Mouse (Mus musculus) midbrain, embryonic 10.5 days (tissue): ENCODE data around the gene Dlg3. TPM values are rescaled to one million over a fixed set of nuclear protein-coding genes. Genes with fewer than 3 reads are reported as not detected.

Experiments
- DNase-seq: peaks from one replicate; pipeline ENCODE4 v3.0.0-alpha.2; 2017; ENCODE audit warnings: low spot score
- H3K27ac ChIP-seq: fragments of 300-500 bp; sonication (generic); replicated peaks from 2 replicates; pipeline ENCODE4 v1.5.1; 2016; ENCODE audit warnings: mild to moderate bottlenecking
- H3K27me3 ChIP-seq: fragments of 300-500 bp; sonication (generic); 2 replicates; pipeline ENCODE4 v1.6.1; 2016; ENCODE audit warnings: low read depth, mild to moderate bottlenecking; ENCODE audit not compliant: poor library complexity, severe bottlenecking
- H3K36me3 ChIP-seq: fragments of 300-500 bp; sonication (generic); 2 replicates; pipeline ENCODE4 v1.6.1; 2016; ENCODE audit warnings: mild to moderate bottlenecking, moderate library complexity
- H3K4me1 ChIP-seq: fragments of 300-500 bp; sonication (generic); 2 replicates; pipeline ENCODE4 v1.6.1; 2016
- H3K4me3 ChIP-seq: fragments of 300-500 bp; sonication (generic); 2 replicates; pipeline ENCODE4 v1.5.1; 2016; ENCODE audit warnings: mild to moderate bottlenecking, moderate library complexity
- H3K9me3 ChIP-seq: fragments of 300-500 bp; sonication (generic); replicated peaks from 2 replicates; pipeline ENCODE4 v1.6.1; 2016; ENCODE audit warnings: mild to moderate bottlenecking
- WGBS: fragments of 180-500 bp; shearing (Covaris S2); methylation state at CpG from one replicate; pipeline ENCODE4 v1.1.7; 2016; 5-methylcytosine and 5-hydroxymethylcytosine counted together
- polyA plus RNA-seq: library from polyadenylated mRNA; unstranded; fragments of >200 nt; fragmentation: Nextera tagmentation; extraction: Ambion mirVana; gene quantifications from 2 replicates; pipeline ENCODE4 v1.2.1, GENCODE M21; 2016

The Dlg3 gene
- polyA plus RNA-seq, 1 experiment from 2014 or later = 13.8 TPM

GRCm38 (mm10) chrX:100802034-100802433 is 34.5 kb downstream of the Dlg3 start:
- H3K9me3 ChIP-seq = no peaks in the 10 kb centered on the region
- 72% methylated on average over 6 of the region's 6 CpGs for WGBS
- DNase-seq = no peak
- no peaks in the 10 kb centered on the region; the same call in 1 of the 2 replicates for H3K4me1 ChIP-seq
- H3K36me3 ChIP-seq = peaks cover 71% of the 10 kb centered on the region
- peaks cover 79% of the 10 kb centered on the region for H3K27me3 ChIP-seq
- H3K27ac ChIP-seq = no peak overlapping the region
- H3K4me3 ChIP-seq = no peak overlapping the region

GRCm38 (mm10) chrX:100811129-100811528 is 43.6 kb downstream of the Dlg3 start:
- H3K4me1 ChIP-seq = no peaks in the 10 kb centered on the region
- 95% methylated on average over 4 of the region's 4 CpGs for WGBS
- H3K9me3 ChIP-seq = no peaks in the 10 kb centered on the region
- H3K27ac ChIP-seq = no peak overlapping the region
- H3K4me3 ChIP-seq = no peak overlapping the region
- no peak for DNase-seq
- peaks cover 80% of the 10 kb centered on the region for H3K27me3 ChIP-seq
- H3K36me3 ChIP-seq = peaks cover 99% of the 10 kb centered on the region

GRCm38 (mm10) chrX:100814139-100814538 is 46.6 kb downstream of the Dlg3 start:
- Histone ChIP-seq H3K27ac (no peak overlapping the region), H3K4me1 (no peaks in the 10 kb centered on the region), H3K27me3 (peaks cover 78% of the 10 kb centered on the region), H3K9me3 (no peaks in the 10 kb centered on the region), H3K4me3 (no peak overlapping the region), H3K36me3 (peaks cover 98% of the 10 kb centered on the region)
- DNase-seq = no peak
- WGBS = 90% methylated on average over 8 of the region's 8 CpGs

- H3K36me3 ChIP-seq = peaks cover 82% of the 10 kb centered on the region
- WGBS = 90% methylated on average over 7 of the region's 7 CpGs
- DNase-seq = no peak
- no peak overlapping the region for H3K4me3 ChIP-seq
- no peak overlapping the region for H3K27ac ChIP-seq
- 0 out of 2 replicates have a peak, but pooled peaks cover under 1% of the 10 kb centered on the region for H3K4me1 ChIP-seq
- H3K9me3 ChIP-seq = no peaks in the 10 kb centered on the region
- H3K27me3 ChIP-seq = peaks cover 79% of the 10 kb centered on the region
Observed at GRCm38 (mm10) chrX:100815766-100816165, 48.2 kb downstream of the Dlg3 start.

GRCm38 (mm10) chrX:100818681-100819080 is 51.2 kb downstream of the Dlg3 start:
- 0 out of 2 replicates have a peak, but pooled peaks cover 6% of the 10 kb centered on the region for H3K4me1 ChIP-seq
- H3K27ac ChIP-seq = no peak overlapping the region
- 92% methylated on average over 9 of the region's 9 CpGs for WGBS
- no peak for DNase-seq
- peaks cover 54% of the 10 kb centered on the region for H3K36me3 ChIP-seq
- H3K4me3 ChIP-seq = no peak overlapping the region
- peaks cover 66% of the 10 kb centered on the region for H3K27me3 ChIP-seq
- H3K9me3 ChIP-seq = no peaks in the 10 kb centered on the region

- 0 out of 2 replicates have a peak, but pooled peaks cover 6% of the 10 kb centered on the region for H3K4me1 ChIP-seq
- no peak overlapping the region for H3K4me3 ChIP-seq
- WGBS = 59% methylated on average over 1 of the region's 1 CpGs
- H3K27me3 ChIP-seq = peaks cover 69% of the 10 kb centered on the region
- peaks cover 29% of the 10 kb centered on the region for H3K36me3 ChIP-seq
- H3K9me3 ChIP-seq = no peaks in the 10 kb centered on the region
- no peak overlapping the region for H3K27ac ChIP-seq
- DNase-seq = no peak
Observed at GRCm38 (mm10) chrX:100821149-100821548, 53.6 kb downstream of the Dlg3 start.

- Histone ChIP-seq H3K27ac (no peak overlapping the region), H3K4me1 (0 out of 2 replicates have a peak, but pooled peaks cover 6% of the 10 kb centered on the region), H3K36me3 (no peaks in the 10 kb centered on the region), H3K27me3 (peaks cover 59% of the 10 kb centered on the region), H3K9me3 (no peaks in the 10 kb centered on the region), H3K4me3 (no peak overlapping the region)
- 79% methylated on average over 1 of the region's 1 CpGs for WGBS
- DNase-seq = no peak
Observed at GRCm38 (mm10) chrX:100825557-100825956, 58.0 kb downstream of the Dlg3 start.

- no peaks in the 10 kb centered on the region for H3K36me3 ChIP-seq
- peaks cover 72% of the 10 kb centered on the region for H3K27me3 ChIP-seq
- H3K9me3 ChIP-seq = no peaks in the 10 kb centered on the region
- H3K4me1 ChIP-seq = no peaks in the 10 kb centered on the region
- 84% methylated on average over 2 of the region's 2 CpGs for WGBS
- no peak overlapping the region for H3K4me3 ChIP-seq
- H3K27ac ChIP-seq = no peak overlapping the region
- DNase-seq = no peak
Observed at GRCm38 (mm10) chrX:100832806-100833205, 65.3 kb downstream of the Dlg3 start.

GRCm38 (mm10) chrX:100839211-100839610 is 71.7 kb downstream of the Dlg3 start:
- H3K9me3 ChIP-seq = no peaks in the 10 kb centered on the region
- no peaks in the 10 kb centered on the region for H3K36me3 ChIP-seq
- DNase-seq = no peak
- H3K4me1 ChIP-seq = no peaks in the 10 kb centered on the region
- H3K27ac ChIP-seq = no peak overlapping the region
- no peak overlapping the region for H3K4me3 ChIP-seq
- H3K27me3 ChIP-seq = peaks cover 78% of the 10 kb centered on the region

Other genes starting within 250 kb of the Dlg3 start
- gene Dgat2l6, start 242.9 kb upstream of the Dlg3 start, polyA plus RNA-seq = not detected in 2 replicates
- not detected in 2 replicates for gene Awat1, start 195.5 kb upstream of the Dlg3 start, polyA plus RNA-seq
- not detected in 2 replicates for gene P2ry4, start 172.9 kb upstream of the Dlg3 start, polyA plus RNA-seq
- gene Arr3, start 162.2 kb upstream of the Dlg3 start, polyA plus RNA-seq = not detected in 2 replicates
- 45.7 and 48.1 TPM in 2 replicates for gene Kif4, start 142.0 kb upstream of the Dlg3 start, polyA plus RNA-seq
- 143 and 153 TPM in 2 replicates for gene Pdzd11, start 141.2 kb upstream of the Dlg3 start, polyA plus RNA-seq
- gene Gdpd2, start 37.8 kb upstream of the Dlg3 start, polyA plus RNA-seq = 10.8 and 14.8 TPM in 2 replicates